Mouse (Mus musculus) small intestine, adult 2 months (tissue): Measurements from ENCODE around the gene Efcab14. TPM values are rescaled to one million over a fixed set of nuclear protein-coding genes. Genes with fewer than 3 reads are reported as not detected.

Experiments
- H3K27ac ChIP-seq: fragments of 200-500 bp; 2 replicates; pipeline ENCODE4 v1.5.1; 2012; ENCODE audit warnings: low read depth, low read length, control low read depth, inconsistent platforms; ENCODE audit not compliant: insufficient read depth
- H3K27me3 ChIP-seq: fragments of 200-500 bp; 2 replicates; pipeline ENCODE4 v1.6.1; 2012; ENCODE audit warnings: mild to moderate bottlenecking, moderate library complexity, low read length, inconsistent platforms; ENCODE audit not compliant: control insufficient read depth, insufficient read depth
- H3K36me3 ChIP-seq: fragments of 200-500 bp; 2 replicates; pipeline ENCODE4 v1.6.1; 2012; ENCODE audit warnings: mild to moderate bottlenecking, low read length, control low read depth, inconsistent platforms; ENCODE audit not compliant: control insufficient read depth, insufficient read depth
- H3K4me1 ChIP-seq: fragments of 200-500 bp; 2 replicates; pipeline ENCODE4 v1.6.1; 2012; ENCODE audit warnings: low read length, inconsistent platforms, mixed read lengths; ENCODE audit not compliant: control insufficient read depth, insufficient read depth, insufficient read length
- H3K4me3 ChIP-seq: fragments of 200-500 bp; 2 replicates; pipeline ENCODE4 v1.5.1; 2012; ENCODE audit warnings: low read depth, mild to moderate bottlenecking, control low read depth, inconsistent platforms, low read length, moderate library complexity
- CTCF ChIP-seq: fragments of 200-500 bp; IDR thresholded peaks from 2 replicates; pipeline ENCODE4 v1.5.1; 2012; ENCODE audit warnings: low read depth, mild to moderate bottlenecking, control low read depth, inconsistent platforms, low read length, moderate library complexity, mixed read lengths; ENCODE audit not compliant: insufficient replicate concordance, insufficient read length; ENCODE audit errors: extremely low read depth
- POLR2A ChIP-seq: fragments of 200-500 bp; IDR thresholded peaks from 2 replicates; pipeline ENCODE4 v1.6.1; 2012; ENCODE audit warnings: low read depth, mild to moderate bottlenecking, control low read depth, inconsistent platforms, low read length, moderate library complexity
- WGBS: fragments of 180-500 bp; shearing (Covaris S2); methylation state at CpG from one replicate; pipeline ENCODE4 v1.1.7; 2018; 5-methylcytosine and 5-hydroxymethylcytosine counted together
- polyA plus RNA-seq: library from polyadenylated mRNA; depleted of rRNA; stranded (reverse); fragments of >200 nt; gene quantifications from 2 replicates; pipeline ENCODE4 v1.2.3, GENCODE M21; 2012

Gene Efcab14
- polyA plus RNA-seq, 1 experiment, result 40.8 TPM

DNA sequence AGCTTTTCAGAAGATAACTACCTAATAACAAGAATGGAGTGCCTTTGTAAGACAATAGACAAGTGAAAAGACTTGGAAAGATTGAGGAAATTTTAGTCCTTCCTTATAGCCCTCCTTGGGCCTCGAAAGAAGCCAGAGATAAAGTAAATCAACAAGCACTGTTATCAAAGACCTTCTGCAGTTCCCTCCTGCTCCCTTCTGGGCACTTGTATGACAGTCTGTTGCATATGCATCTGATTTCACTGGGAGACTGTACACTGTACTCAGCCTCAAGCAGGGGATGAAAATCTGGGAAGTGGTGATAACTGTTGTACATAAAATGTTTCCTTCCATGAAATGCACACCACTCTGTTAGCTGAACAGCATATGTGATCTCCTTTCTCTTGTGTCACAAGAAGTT is 11.8 kb downstream of the Efcab14 start:
- Histone ChIP-seq H3K27ac (no peak overlapping the region), H3K4me1 (no peaks in the 10 kb centered on the region), H3K27me3 (no peaks in the 10 kb centered on the region), H3K36me3 (peaks cover 58% of the 10 kb centered on the region), H3K4me3 (no peak overlapping the region)
- WGBS, result 31% methylated on average over 1 of the region's 1 CpGs
- TF ChIP-seq CTCF (no peak), POLR2A (no peak)

GRCm38 (mm10) chr4:115754101-115754500 is 16.6 kb downstream of the Efcab14 start:
- WGBS, result 92% methylated on average over 3 of the region's 3 CpGs

GRCm38 (mm10) chr4:115754851-115755250 is 17.3 kb downstream of the Efcab14 start:
- 90% methylated on average over 1 of the region's 1 CpGs for WGBS
- Histone ChIP-seq H3K4me3 (no peak overlapping the region), H3K36me3 (peaks cover 53% of the 10 kb centered on the region), H3K4me1 (no peaks in the 10 kb centered on the region), H3K27me3 (no peaks in the 10 kb centered on the region), H3K27ac (no peak overlapping the region)
- no peak for TF ChIP-seq POLR2A
- TF ChIP-seq CTCF, result no peak

More at GRCm38 (mm10) chr4:115754101-115754500, 16.6 kb downstream of the Efcab14 start:
- Histone ChIP-seq H3K36me3 (peaks cover 53% of the 10 kb centered on the region), H3K27me3 (no peaks in the 10 kb centered on the region), H3K4me1 (no peaks in the 10 kb centered on the region), H3K4me3 (no peak overlapping the region), H3K27ac (no peak overlapping the region)
- TF ChIP-seq POLR2A (no peak), CTCF (no peak)

DNA sequence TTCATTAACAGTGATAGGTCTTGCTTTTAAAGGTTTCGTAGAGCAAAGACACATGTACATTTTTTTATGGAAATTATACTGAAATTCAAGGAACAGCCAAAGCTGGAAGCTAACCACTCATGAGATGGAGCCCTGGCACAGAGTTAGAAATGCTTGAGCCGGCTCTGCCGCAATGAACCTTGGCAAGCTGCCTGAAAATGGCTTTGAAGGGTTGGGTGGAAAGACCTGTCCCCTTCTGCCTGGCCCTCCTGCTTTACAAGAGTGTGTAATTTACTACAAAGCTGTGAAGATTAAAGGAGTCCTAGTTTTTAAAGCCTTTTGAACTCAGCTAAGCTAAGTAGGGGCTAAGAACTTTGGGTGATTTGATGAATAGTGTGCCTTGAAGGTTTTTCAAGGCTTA is 23.7 kb downstream of the Efcab14 start:
- Histone ChIP-seq H3K27ac (no peak overlapping the region), H3K4me3 (no peak overlapping the region), H3K27me3 (no peaks in the 10 kb centered on the region), H3K36me3 (peaks cover 58% of the 10 kb centered on the region), H3K4me1 (no peaks in the 10 kb centered on the region)
- 38% methylated on average over 3 of the region's 3 CpGs for WGBS
- TF ChIP-seq CTCF (no peak), POLR2A (no peak)

- no peaks in the 10 kb centered on the region for H3K27me3 ChIP-seq
- WGBS, result 95% methylated on average over 11 of the region's 11 CpGs
- H3K27ac ChIP-seq, result no peak overlapping the region
- TF ChIP-seq CTCF, result no peak
- no peak for TF ChIP-seq POLR2A
- peaks cover 52% of the 10 kb centered on the region for H3K36me3 ChIP-seq
- H3K4me1 ChIP-seq, result no peaks in the 10 kb centered on the region
- H3K4me3 ChIP-seq, result no peak overlapping the region
Measured at GRCm38 (mm10) chr4:115764581-115764980, 27.0 kb downstream of the Efcab14 start.

DNA sequence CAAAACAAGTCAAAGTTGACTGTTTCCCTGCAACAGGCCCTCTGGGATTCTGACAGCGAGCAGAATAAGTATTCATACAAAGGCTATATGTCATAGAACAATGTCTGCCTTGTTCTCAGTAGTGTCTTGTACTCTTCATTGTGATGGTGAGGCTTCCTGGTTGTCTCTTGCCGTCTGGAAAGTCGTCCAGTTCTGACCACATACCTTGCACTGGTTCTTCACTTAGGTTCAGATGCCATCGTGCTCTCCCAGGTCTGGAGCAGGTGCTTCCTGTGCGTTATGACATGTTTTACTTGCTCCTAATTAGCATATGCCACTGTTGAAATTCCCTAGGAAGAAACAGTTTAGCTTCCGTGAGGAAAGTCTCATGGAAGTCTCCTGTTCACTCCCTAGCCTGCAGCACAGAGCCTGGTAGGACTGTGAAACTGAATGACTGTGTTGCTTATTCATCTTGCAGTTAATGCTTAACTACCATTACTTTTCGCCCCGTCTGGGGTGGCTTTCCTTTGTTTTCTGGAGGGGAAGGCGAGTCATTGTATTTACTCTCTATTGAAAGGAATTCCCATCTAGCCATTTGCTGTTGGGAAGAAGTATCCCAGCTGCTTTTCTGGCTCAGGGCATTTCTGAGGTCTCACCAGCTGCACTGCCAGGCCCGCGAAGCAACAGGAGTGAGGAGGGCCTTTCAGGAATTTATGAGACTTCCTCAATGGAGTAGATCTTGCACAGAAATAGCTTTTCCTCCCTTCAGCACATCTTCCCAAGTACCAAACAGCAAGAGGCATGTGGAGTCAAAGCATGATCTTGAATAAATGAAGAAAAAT is 30.3 kb downstream of the Efcab14 start:
- TF ChIP-seq CTCF, result no peak
- TF ChIP-seq POLR2A, result no peak
- H3K4me1 ChIP-seq, result no peaks in the 10 kb centered on the region
- WGBS, result 25% methylated on average over 11 of the region's 11 CpGs
- no peaks in the 10 kb centered on the region for H3K27me3 ChIP-seq
- H3K36me3 ChIP-seq, result peaks cover 47% of the 10 kb centered on the region
- 0 out of 2 replicates have a peak overlapping the region, but pooled peaks have one; percentile 21 for H3K27ac ChIP-seq
- H3K4me3 ChIP-seq, result no peak overlapping the region

- 87% methylated on average over 6 of the region's 6 CpGs for WGBS
- peaks cover 42% of the 10 kb centered on the region for H3K36me3 ChIP-seq
- no peak overlapping the region for H3K27ac ChIP-seq
- TF ChIP-seq CTCF, result no peak
- no peak for TF ChIP-seq POLR2A
- H3K27me3 ChIP-seq, result no peaks in the 10 kb centered on the region
- H3K4me1 ChIP-seq, result peaks cover 7% of the 10 kb centered on the region; the same call in 1 of the 2 replicates
- H3K4me3 ChIP-seq, result no peak overlapping the region
Measured at GRCm38 (mm10) chr4:115775056-115775455, 37.5 kb downstream of the Efcab14 start.

DNA sequence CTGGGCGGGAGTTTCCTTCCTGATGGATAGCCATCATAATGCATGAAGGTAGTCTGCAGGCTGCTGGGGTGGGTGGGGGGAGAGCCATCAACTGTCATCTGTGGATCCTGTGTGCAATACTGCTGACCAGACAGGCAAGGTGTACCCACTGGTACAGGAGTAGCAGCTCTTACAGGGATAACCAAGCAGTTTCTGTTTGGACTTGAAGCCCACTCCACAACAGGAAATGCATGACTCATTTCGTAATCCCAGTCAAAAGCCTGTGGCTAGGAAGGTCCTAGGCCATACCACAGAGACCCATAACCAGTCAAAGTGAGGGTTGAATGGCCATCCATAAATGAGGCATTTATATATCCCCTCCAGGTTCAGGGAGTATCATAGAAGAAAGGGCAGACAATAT is 40.1 kb downstream of the Efcab14 start:
- WGBS, result 95% methylated on average over 2 of the region's 2 CpGs
- Histone ChIP-seq H3K4me1 (peaks cover 9% of the 10 kb centered on the region; the same call in 1 of the 2 replicates), H3K27me3 (no peaks in the 10 kb centered on the region), H3K27ac (no peak overlapping the region), H3K4me3 (no peak overlapping the region), H3K36me3 (peaks cover 35% of the 10 kb centered on the region)
- no peak for TF ChIP-seq POLR2A
- no peak for TF ChIP-seq CTCF
